Mouse (Mus musculus) erythroblast, adult 5-6 weeks (primary cell): ENCODE results near the gene Rhno1. TPM values are rescaled to one million over a fixed set of nuclear protein-coding genes. Genes with fewer than 3 reads are reported as not detected.
"Not testable (repeated sequence)": the region's sequence is repeated elsewhere in the genome, so short reads cannot be mapped to it uniquely, and the experiment has no call there.

Experiments
- ATAC-seq: replicated peaks from 2 replicates; pipeline ENCODE4 v1.8.0; 2016; ENCODE audit warnings: moderate number of reproducible peaks, mild to moderate bottlenecking, moderate TSS enrichment, inconsistent platforms; ENCODE audit not compliant: poor library complexity, low FRiP score, severe bottlenecking
- total RNA-seq, 2 experiments: library from RNA; stranded (forward) in 1 of 2; stranded (reverse) in 1 of 2; fragments of 150-400 nt in 1 of 2; fragments of 200-764, 138-1000 nt in 1 of 2; gene quantifications; 2 replicates each; pipeline versions ENCODE4 v1.2.3 to v1.2.4; 2015 to 2017; ENCODE audit warnings: low replicate concordance in 2 of 2

The Rhno1 gene
- 37.4 and 39.6 TPM in 2 replicates for total RNA-seq (2015; ENCODE audit: low replicate concordance)
- 19.5 and 38.2 TPM in 2 replicates for total RNA-seq (2017; ENCODE audit: low replicate concordance)

DNA sequence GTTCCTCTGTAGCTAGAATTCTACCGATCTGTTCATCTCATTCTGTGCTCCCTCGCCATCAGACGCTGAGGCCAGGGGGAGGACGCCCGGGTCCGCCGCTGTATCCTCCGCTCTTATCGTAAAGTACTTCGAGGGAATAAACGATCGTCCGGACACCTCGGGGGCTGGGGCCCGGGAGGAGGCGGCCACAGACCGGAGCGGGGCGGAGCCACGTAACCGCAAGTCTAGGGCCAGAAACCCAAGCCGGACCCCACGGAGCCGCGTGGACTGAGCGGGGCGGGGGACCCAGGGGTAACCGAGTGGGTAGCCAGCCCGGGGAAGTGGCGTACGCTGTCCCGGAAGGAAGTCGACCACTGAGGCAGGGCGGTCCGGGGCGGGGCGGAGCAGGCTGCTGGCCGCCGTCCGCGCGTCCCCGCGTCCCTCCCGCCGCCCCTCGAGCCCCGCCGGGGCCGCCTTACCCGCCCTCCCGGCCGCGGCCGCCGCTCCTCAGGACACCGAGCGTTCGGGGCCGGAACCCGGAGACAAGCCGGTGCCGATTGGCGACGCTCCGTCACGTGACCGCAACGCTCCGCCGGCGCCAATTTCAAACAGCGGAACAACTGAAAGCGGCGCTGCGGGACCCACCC is at the start of gene Rhno1, which contains the start of gene Foxm1:
Gene Rhno1 (minus strand): TSS at position 531 of the 626 bp plus-strand sequence.
Gene Foxm1 (plus strand): TSS at position 587 of the 626 bp plus-strand sequence.
- peak; percentile 81 for ATAC-seq

- peak; percentile 71 for ATAC-seq
These were observed 48.4 kb upstream of the Rhno1 start for GRCm38 (mm10) chr6:128411115-128411514.

DNA sequence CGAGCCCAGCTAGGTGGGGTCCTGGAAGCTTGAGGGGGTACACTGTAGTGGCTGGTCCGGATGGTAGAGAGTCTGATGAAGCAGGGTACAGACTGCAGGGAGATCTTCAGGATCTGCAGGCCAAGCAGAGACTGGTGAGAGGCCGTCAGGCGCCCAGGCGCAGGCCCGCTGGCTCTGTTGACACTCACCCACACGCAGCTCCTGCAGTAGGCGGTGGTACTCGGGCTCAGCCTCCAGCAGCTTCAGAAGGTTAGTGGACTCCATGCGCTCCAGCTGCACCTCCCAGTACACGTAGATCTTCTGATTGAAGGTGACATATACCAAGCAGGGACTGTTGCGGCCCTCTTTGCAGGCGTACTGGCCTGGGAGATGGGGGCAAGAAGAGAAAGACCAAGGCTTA is 47.6 kb upstream of the Rhno1 start:
- no peak for ATAC-seq

- ATAC-seq: no peak
These were observed 45.9 kb upstream of the Rhno1 start for GRCm38 (mm10) chr6:128408544-128409125.

DNA sequence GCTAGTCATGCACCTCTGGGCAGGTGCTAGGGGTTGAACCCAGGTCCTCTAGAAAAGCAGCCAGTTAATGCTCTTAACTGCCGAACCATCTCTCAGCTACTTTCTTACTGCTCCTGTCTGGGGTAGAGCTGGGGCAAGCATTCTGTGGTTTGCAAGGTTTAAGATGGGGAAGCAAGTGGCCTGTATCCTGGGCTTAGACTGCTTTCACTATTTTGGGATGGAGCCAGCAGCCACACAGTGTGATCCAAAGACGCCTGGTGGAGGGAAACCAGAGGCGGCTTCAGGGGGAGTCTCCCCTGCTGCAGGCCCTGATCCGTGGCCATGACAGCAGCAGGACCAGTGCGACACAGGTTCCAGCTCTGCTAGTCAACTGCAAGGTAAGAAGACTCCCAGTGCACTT is 42.0 kb upstream of the Rhno1 start:
- no peak for ATAC-seq

- no peak for ATAC-seq
These were observed 36.9 kb upstream of the Rhno1 start for GRCm38 (mm10) chr6:128399421-128400185.

DNA sequence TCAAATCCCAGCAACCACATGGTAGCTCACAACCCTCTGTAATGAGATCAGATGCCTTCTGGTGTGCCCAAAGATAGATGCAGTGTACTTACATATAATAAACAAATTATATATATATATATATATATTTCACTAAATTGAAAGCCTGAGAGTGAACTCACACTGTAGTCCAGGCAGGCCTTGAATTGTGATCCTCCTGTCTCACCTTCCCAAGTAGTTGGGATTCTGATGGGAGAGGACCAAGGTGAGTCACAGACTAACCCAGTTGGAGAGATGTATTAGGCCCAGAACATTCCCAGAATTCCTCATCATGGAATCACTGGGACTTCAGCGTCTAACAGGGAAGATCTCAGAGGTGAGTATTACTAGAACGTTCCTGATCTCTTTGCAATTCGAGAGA is 36.3 kb upstream of the Rhno1 start, which contains the start of gene Nrip2:
Gene Nrip2 (plus strand): TSS at position 301 of the 400 bp plus-strand sequence.
- no peak for ATAC-seq

- ATAC-seq: no peak
These were observed 35.0 kb upstream of the Rhno1 start for GRCm38 (mm10) chr6:128397574-128398261.

GRCm38 (mm10) chr6:128390683-128391082 is 28.0 kb upstream of the Rhno1 start:
- ATAC-seq: no peak

GRCm38 (mm10) chr6:128389185-128389584 is 26.5 kb upstream of the Rhno1 start:
- ATAC-seq: no peak

GRCm38 (mm10) chr6:128385026-128385425 is 22.3 kb upstream of the Rhno1 start:
- no peak for ATAC-seq

DNA sequence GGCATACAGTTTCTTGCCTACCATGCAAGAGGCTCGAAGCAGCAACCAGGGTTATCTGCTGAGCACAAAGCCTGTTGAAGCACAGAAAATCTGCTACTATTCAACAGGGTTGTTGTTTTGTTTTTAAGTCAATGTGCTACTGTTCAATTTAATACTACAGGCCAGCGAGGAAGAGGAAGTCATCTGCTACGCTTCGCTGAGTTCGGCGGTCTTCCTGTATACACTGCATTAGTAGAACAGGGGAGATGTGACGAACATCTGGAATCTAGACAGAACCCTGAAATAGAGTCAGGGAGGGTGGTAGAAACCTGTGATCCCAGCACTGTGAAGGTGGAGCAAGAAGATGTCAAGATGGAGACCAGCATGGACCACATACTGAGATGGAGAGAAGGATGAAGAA is 21.0 kb upstream of the Rhno1 start:
- ATAC-seq: no peak

DNA sequence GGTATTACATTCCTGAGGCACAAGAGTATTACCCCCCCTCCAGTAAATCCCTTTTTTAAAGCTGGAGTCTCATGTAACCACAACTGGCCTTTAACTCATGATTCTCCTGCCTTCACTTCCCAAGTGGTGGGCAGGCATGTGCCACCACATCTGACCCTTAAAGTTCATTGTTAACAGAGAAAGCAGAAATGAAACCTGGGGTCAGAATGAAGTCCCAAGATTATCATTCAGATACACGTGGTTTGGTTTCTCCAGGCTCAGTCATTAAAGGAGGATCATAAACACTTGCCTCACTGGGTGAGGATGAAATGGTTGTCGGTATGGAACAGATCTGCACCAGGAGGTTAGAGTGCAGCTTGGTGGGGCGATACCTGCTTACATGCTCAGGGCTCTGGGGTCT is 18.5 kb upstream of the Rhno1 start:
- ATAC-seq: no peak

GRCm38 (mm10) chr6:128380594-128381167 is 18.0 kb upstream of the Rhno1 start:
- not testable (repeated sequence) for ATAC-seq

DNA sequence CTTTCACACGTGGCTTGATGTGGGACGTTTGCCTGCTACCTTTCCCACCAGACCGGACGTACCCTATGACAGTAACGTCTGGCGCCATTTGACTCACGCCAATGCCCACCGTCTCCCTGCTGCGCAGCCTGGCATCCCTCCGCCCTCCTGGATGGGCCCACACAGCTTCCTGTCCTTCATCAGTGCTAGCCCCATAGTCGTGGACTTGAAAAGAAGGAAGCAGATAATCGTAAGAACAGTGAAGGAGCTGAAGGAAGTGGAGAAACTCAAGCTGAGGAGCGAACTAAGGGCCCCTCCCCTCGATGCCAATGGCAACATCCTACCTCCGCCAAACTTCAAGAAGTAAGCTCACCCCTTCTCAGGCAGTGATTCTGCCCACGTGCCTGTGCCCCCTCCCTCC is 16.9 kb upstream of the Rhno1 start:
- ATAC-seq: no peak

DNA sequence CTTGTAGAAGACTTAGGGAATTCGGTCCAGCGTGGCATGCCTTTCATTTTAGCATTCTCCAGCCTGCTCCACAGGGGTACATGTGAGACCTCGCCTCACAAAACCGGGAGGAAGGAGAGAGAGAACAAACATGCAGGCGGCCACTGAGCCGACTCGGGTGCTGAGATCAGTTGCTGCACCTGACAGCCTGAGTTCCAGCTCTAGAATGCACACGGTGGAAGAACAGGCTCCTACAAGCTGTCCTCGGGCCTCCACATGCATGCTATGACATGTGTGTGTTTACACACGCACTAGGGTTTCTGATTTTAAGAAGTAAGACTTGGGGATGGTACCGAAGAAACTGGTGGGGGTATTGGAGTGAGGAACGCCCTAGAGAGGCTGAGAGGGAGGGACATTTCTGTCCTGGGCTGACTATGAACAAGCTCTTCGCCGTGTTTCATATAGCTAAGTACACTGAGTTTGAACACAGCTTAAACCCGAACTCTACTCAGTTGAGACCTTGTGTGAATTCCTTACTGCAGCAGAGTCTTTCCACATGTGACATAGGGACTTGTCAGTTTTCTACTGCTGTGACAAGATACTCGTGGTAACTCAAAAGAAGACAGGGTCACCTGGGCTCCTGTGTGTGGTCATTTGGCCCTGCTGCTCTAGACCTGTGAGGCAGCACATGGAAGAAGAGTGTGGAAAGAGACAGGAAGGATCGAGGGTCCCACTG is 13.8 kb upstream of the Rhno1 start:
- ATAC-seq: no peak

DNA sequence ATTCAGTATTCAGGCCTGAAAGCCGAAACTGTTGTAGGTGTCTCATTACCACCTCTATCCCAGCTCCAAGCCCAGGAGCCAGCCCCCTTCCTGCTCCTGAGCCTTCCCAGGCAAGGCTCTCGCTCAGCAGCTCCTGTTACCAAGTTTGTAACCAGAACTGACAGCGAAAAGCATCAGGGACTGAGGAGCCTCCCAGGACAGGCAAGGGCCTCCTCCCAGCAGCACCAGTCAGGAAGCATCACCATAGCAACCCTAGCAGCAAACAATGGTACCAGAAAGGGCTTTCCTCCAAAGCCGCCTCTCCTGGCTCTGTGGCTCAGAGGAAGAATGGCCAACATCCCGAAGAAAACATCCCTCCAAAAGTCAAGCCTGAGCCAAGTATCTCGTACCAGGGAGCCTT is 12.5 kb upstream of the Rhno1 start, which contains the start of the genes Tex52 and Gm44596:
Gene Tex52 (plus strand): TSS at position 265 of the 400 bp plus-strand sequence.
Gene Gm44596 (plus strand): TSS at position 312 of the 400 bp plus-strand sequence.
- ATAC-seq: no peak

GRCm38 (mm10) chr6:128370040-128370439 is 7.3 kb upstream of the Rhno1 start:
- ATAC-seq: no peak

DNA sequence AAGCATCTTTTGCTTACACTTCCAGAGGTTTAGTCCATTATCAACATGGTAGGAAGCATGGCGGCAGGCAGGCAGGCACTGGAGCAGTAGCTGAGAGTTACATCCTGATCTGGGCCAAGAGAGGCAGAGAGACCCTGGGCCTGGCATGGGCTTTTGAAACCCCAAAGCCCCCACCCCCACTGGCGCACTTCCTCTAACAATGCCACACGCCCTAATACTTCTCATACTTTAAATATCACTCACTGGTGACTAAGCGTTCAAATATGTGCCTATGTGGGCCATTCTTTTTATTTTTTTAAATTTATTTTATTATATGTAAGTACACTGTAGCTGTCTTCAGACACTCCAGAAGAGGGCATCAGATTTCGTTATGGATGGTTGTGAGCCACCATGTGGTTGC is 3.8 kb upstream of the Rhno1 start:
- no peak for ATAC-seq
